Mouse (Mus musculus) small intestine, adult 2 months (tissue): ENCODE measurements at regions not wholly inside any gene's neighbourhood (a gene's known extent, or its start where the extent isn't known, plus 50 kb on each side); places are given as distances from the start of the nearest gene placed in this dataset.

Experiments used
- CTCF ChIP-seq: fragments of 200-500 bp; IDR thresholded peaks from 2 replicates; pipeline ENCODE4 v1.5.1; 2012; ENCODE audit warnings: low read depth, mild to moderate bottlenecking, control low read depth, inconsistent platforms, low read length, moderate library complexity, mixed read lengths; ENCODE audit not compliant: insufficient replicate concordance, insufficient read length; ENCODE audit errors: extremely low read depth
- POLR2A ChIP-seq: fragments of 200-500 bp; IDR thresholded peaks from 2 replicates; pipeline ENCODE4 v1.6.1; 2012; ENCODE audit warnings: low read depth, mild to moderate bottlenecking, control low read depth, inconsistent platforms, low read length, moderate library complexity

GRCm38 (mm10) chr12:17489971-17490370 lies 54.6 kb upstream of the Odc1 start:
- no peak for TF ChIP-seq CTCF
- no peak for TF ChIP-seq POLR2A
